Mouse (Mus musculus) thymus, adult 2 months (tissue): ENCODE measurements around the gene Kng2.
"Not testable (repeated sequence)": the region's sequence is repeated elsewhere in the genome, so short reads cannot be mapped to it uniquely, and the experiment has no call there.

Experiments
- CTCF ChIP-seq: fragments of 200-500 bp; IDR thresholded peaks from 2 replicates; pipeline ENCODE4 v1.5.1; 2012; ENCODE audit warnings: mild to moderate bottlenecking, control low read depth, low read length, moderate library complexity, borderline replicate concordance; ENCODE audit not compliant: control insufficient read depth, poor library complexity, insufficient read depth; ENCODE audit errors: extremely low read depth
- POLR2A ChIP-seq: fragments of 200-500 bp; IDR thresholded peaks from 2 replicates; pipeline ENCODE4 v1.6.1; 2012; ENCODE audit warnings: mild to moderate bottlenecking, low read length, control low read depth, moderate library complexity; ENCODE audit not compliant: control insufficient read depth, poor library complexity, insufficient read depth; ENCODE audit errors: extremely low read depth

DNA sequence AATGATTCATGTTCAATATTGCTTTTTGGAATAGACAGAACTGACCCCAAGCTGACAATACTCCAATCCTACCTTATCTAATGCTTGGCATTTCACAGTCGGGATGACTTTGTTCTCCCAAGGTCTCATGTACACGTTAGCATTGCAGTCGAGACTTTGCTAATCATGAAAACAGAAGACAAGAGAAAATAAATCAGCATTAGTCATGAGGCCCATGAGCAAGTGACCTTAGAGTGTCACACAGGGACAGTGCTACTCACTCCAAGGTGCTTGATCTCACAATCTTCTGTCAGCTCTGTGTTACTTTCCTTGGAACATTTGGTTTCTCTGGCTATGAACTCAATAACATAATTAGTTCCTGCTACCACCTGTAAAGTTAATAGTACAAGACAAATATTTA is 32.3 kb downstream of the Kng2 start:
- not testable (repeated sequence) for TF ChIP-seq CTCF, POLR2A
